8 mouse cellular contexts compared by ENCODE assay signal in genomic region chr8:13159377-13159881, GRCm38 (mm10). TPM values are rescaled to one million over a fixed set of nuclear protein-coding genes. Genes with fewer than 3 reads are reported as not detected.
DNase-seq lines count a peak whose midpoint lies in the region; ATAC-seq and TF ChIP-seq lines count a peak whose summit lies in the region.

No protein-coding gene starts in this region.

- no peak for TF ChIP-seq POLR2A in lung, adult 2 months (IDR thresholded peaks at IDR 0.05; ENCODE audit: borderline replicate concordance, extremely low read depth, low read depth, low read length)

- peak overlapping the region; percentile 92 for H3K4me3 ChIP-seq in lung, adult 2 months (replicated peaks; ENCODE audit: extremely low read depth, low read depth, low read length)
- peak overlapping the region; percentile 99 for H3K4me3 ChIP-seq in brown adipose tissue, adult 24 weeks (ENCODE audit: insufficient read depth, low read depth, low read length)
- peak overlapping the region; percentile 99 for H3K4me3 ChIP-seq in heart, postnatal 0 days (ENCODE audit: low read depth, low read length)
- H3K4me3 ChIP-seq in lung, embryonic 16.5 days (ENCODE audit: low read length), result peak overlapping the region; percentile 73
- H3K4me3 ChIP-seq in stomach, postnatal 0 days (ENCODE audit: low read depth, low read length), result peak overlapping the region; percentile 97

- no peak for DNase-seq in lung, adult 2 months
- DNase-seq in lung, postnatal 4 days, result no peak
- DNase-seq in heart, postnatal 0 days (ENCODE audit: low spot score), result no peak
- DNase-seq in stomach, postnatal 0 days (ENCODE audit: low spot score), result no peak
- no peak for DNase-seq in left cerebral cortex, postnatal 25 days (ENCODE audit: low spot score in 2 of 2)
- no peak for DNase-seq in left cerebral cortex, adult 11 months (ENCODE audit: low spot score)

- no peak for TF ChIP-seq EP300 in heart, postnatal 0 days (IDR thresholded peaks at IDR 0.05; ENCODE audit: low read depth)
- no peak for TF ChIP-seq EP300 in stomach, postnatal 0 days (optimal IDR thresholded peaks at IDR 0.05)

- H3K4me2 ChIP-seq in heart, postnatal 0 days (ENCODE audit: low read depth, low read length), result peak overlapping the region; percentile 93
- peak overlapping the region; percentile 82 for H3K4me2 ChIP-seq in lung, embryonic 16.5 days (ENCODE audit: low read depth, low read length)
- H3K4me2 ChIP-seq in stomach, postnatal 0 days (replicated peaks; ENCODE audit: low read depth), result peak overlapping the region; percentile 75

- peak overlapping the region; percentile 81 for H3K27ac ChIP-seq in brown adipose tissue, adult 24 weeks (replicated peaks; ENCODE audit: low read depth, low read length)
- peak overlapping the region; percentile 90 for H3K27ac ChIP-seq in heart, postnatal 0 days (ENCODE audit: low read depth)
- H3K27ac ChIP-seq in lung, embryonic 16.5 days (ENCODE audit: low read length), result no peak overlapping the region; the same call in 1 of the 2 replicates
- peak overlapping the region; percentile 88 for H3K27ac ChIP-seq in stomach, postnatal 0 days (replicated peaks)

- under 1% methylated on average over 49 of the region's 49 CpGs for WGBS in lung, adult 2 months
- 1% methylated on average over 35 of the region's 49 CpGs for WGBS in heart, postnatal 0 days
- WGBS in lung, embryonic 16.5 days, result 2% methylated on average over 34 of the region's 49 CpGs
- WGBS in stomach, postnatal 0 days, result under 1% methylated on average over 39 of the region's 49 CpGs

- ATAC-seq in heart, postnatal 0 days (ENCODE audit: insufficient read depth, low read depth), result peak; percentile 45
- peak; percentile 65 for ATAC-seq in lung, embryonic 16.5 days (ENCODE audit: low read depth)
- peak; percentile 69 for ATAC-seq in stomach, postnatal 0 days (ENCODE audit: low FRiP score, low TSS enrichment)

- H3K9ac ChIP-seq in heart, postnatal 0 days (replicated peaks; ENCODE audit: low read depth, low read length), result peak overlapping the region; percentile 100
- H3K9ac ChIP-seq in lung, embryonic 16.5 days (ENCODE audit: low read length), result peak overlapping the region; percentile 90
- peak overlapping the region; percentile 99 for H3K9ac ChIP-seq in stomach, postnatal 0 days (ENCODE audit: low read length)

- H3K4me1 ChIP-seq in lung, adult 2 months (ENCODE audit: control insufficient read depth, insufficient read depth, low read length), result peaks cover 17% of the 10 kb centered on the region
- H3K4me1 ChIP-seq in brown adipose tissue, adult 24 weeks (ENCODE audit: control insufficient read depth, insufficient read depth, insufficient read length, low read length), result peaks cover 26% of the 10 kb centered on the region
- H3K4me1 ChIP-seq in heart, postnatal 0 days (ENCODE audit: control insufficient read depth, insufficient read depth), result peaks cover 21% of the 10 kb centered on the region
- H3K4me1 ChIP-seq in lung, embryonic 16.5 days (replicated peaks; ENCODE audit: control insufficient read depth, insufficient read depth, low read length), result peaks cover 10% of the 10 kb centered on the region
- peaks cover 4% of the 10 kb centered on the region for H3K4me1 ChIP-seq in stomach, postnatal 0 days (replicated peaks; ENCODE audit: control insufficient read depth, insufficient read depth)

- no peaks in the 10 kb centered on the region for H3K9me3 ChIP-seq in heart, postnatal 0 days (replicated peaks; ENCODE audit: control insufficient read depth, low read length)
- H3K9me3 ChIP-seq in lung, embryonic 16.5 days (ENCODE audit: control insufficient read depth, low read length), result no peaks in the 10 kb centered on the region
- no peaks in the 10 kb centered on the region for H3K9me3 ChIP-seq in stomach, postnatal 0 days (ENCODE audit: control insufficient read depth, low read length)

- TF ChIP-seq CTCF in lung, adult 2 months (IDR thresholded peaks at IDR 0.05; ENCODE audit: insufficient read depth, low read length), result no peak
- no peak for TF ChIP-seq CTCF in heart, postnatal 0 days (IDR thresholded peaks at IDR 0.05; ENCODE audit: low read depth)
- TF ChIP-seq CTCF in stomach, postnatal 0 days (IDR thresholded peaks at IDR 0.05; ENCODE audit: low read depth), result no peak

- no peaks in the 10 kb centered on the region for H3K27me3 ChIP-seq in heart, postnatal 0 days (ENCODE audit: control insufficient read depth, insufficient read depth, low read length)
- H3K27me3 ChIP-seq in lung, embryonic 16.5 days (ENCODE audit: control insufficient read depth, insufficient read depth, low read depth, low read length), result no peaks in the 10 kb centered on the region
- no peaks in the 10 kb centered on the region for H3K27me3 ChIP-seq in stomach, postnatal 0 days (ENCODE audit: control insufficient read depth, insufficient read depth, low read length)

- H3K36me3 ChIP-seq in heart, postnatal 0 days (replicated peaks; ENCODE audit: control insufficient read depth, insufficient read depth, low read length), result no peaks in the 10 kb centered on the region; the same call in 1 of the 2 replicates
- no peaks in the 10 kb centered on the region for H3K36me3 ChIP-seq in lung, embryonic 16.5 days (ENCODE audit: control insufficient read depth, insufficient read depth, low read length)
- H3K36me3 ChIP-seq in stomach, postnatal 0 days (ENCODE audit: control insufficient read depth, insufficient read depth, low read length), result no peaks in the 10 kb centered on the region

- intact Hi-C loops in left cerebral cortex, postnatal 25 days (cut with DNase I), result no loop called here

RNA-seq across cellular contexts. Expression of gene Lamp1, which starts 0.5 kb away (rescaled TPM):
- 602 and 729 TPM in 2 replicates for polyA plus RNA-seq in lung, adult 2 months (2012; rRNA removed)
- 398 and 413 TPM in 2 replicates for polyA plus RNA-seq in brown adipose tissue, adult 24 weeks (2012; ENCODE audit: insufficient read depth, insufficient read length, missing spikeins)
- total RNA-seq in heart, postnatal 0 days (2014; rRNA removed; ENCODE audit: low replicate concordance), result 317 and 327 TPM in 2 replicates
- polyA plus RNA-seq in heart, postnatal 0 days (2015; fragmentation: Nextera tagmentation; extraction: Ambion mirVana), result 266 and 267 TPM in 2 replicates
- polyA plus RNA-seq in lung, embryonic 16.5 days (2015; fragmentation: Nextera tagmentation; extraction: Ambion mirVana), result 303 and 324 TPM in 2 replicates
- polyA plus RNA-seq in stomach, postnatal 0 days (2015; fragmentation: Nextera tagmentation; extraction: Ambion mirVana), result 260 and 278 TPM in 2 replicates
- 100 to 1,000 TPM; 285 to 291 TPM for total RNA-seq in left cerebral cortex, postnatal 25 days (2021)

RNA-seq across cellular contexts. Expression of gene Grtp1, which starts 41.0 kb away (rescaled TPM):
- polyA plus RNA-seq in lung, adult 2 months (2012; rRNA removed), result 19.0 and 21.4 TPM in 2 replicates
- polyA plus RNA-seq in brown adipose tissue, adult 24 weeks (2012; ENCODE audit: insufficient read depth, insufficient read length, missing spikeins), result 33.7 and 45.2 TPM in 2 replicates
- 4.4 and 9.9 TPM in 2 replicates for total RNA-seq in heart, postnatal 0 days (2014; rRNA removed; ENCODE audit: low replicate concordance)
- polyA plus RNA-seq in heart, postnatal 0 days (2015; fragmentation: Nextera tagmentation; extraction: Ambion mirVana), result 10.0 and 11.9 TPM in 2 replicates
- polyA plus RNA-seq in lung, embryonic 16.5 days (2015; fragmentation: Nextera tagmentation; extraction: Ambion mirVana), result 4.0 and 4.5 TPM in 2 replicates
- polyA plus RNA-seq in stomach, postnatal 0 days (2015; fragmentation: Nextera tagmentation; extraction: Ambion mirVana), result 30.6 and 31.8 TPM in 2 replicates
- total RNA-seq in left cerebral cortex, postnatal 25 days (2021), result 1 to 10 TPM; 4.0 to 4.9 TPM

RNA-seq across cellular contexts. Expression of gene Cul4a, which starts 54.0 kb away (rescaled TPM):
- 37.3 and 41.4 TPM in 2 replicates for polyA plus RNA-seq in lung, adult 2 months (2012; rRNA removed)
- polyA plus RNA-seq in brown adipose tissue, adult 24 weeks (2012; ENCODE audit: insufficient read depth, insufficient read length, missing spikeins), result 48.5 and 48.8 TPM in 2 replicates
- total RNA-seq in heart, postnatal 0 days (2014; rRNA removed; ENCODE audit: low replicate concordance), result 140 and 158 TPM in 2 replicates
- polyA plus RNA-seq in heart, postnatal 0 days (2015; fragmentation: Nextera tagmentation; extraction: Ambion mirVana), result 81.4 and 88.2 TPM in 2 replicates
- 93.9 and 101 TPM in 2 replicates for polyA plus RNA-seq in lung, embryonic 16.5 days (2015; fragmentation: Nextera tagmentation; extraction: Ambion mirVana)
- 47.1 and 52.6 TPM in 2 replicates for polyA plus RNA-seq in stomach, postnatal 0 days (2015; fragmentation: Nextera tagmentation; extraction: Ambion mirVana)
- total RNA-seq in left cerebral cortex, postnatal 25 days (2021), result 10 to 100 TPM; 54.2 to 54.6 TPM

RNA-seq across cellular contexts. Expression of gene Pcid2, which starts 54.2 kb away (rescaled TPM):
- 21.3 and 22.1 TPM in 2 replicates for polyA plus RNA-seq in lung, adult 2 months (2012; rRNA removed)
- 10.8 and 12.3 TPM in 2 replicates for polyA plus RNA-seq in brown adipose tissue, adult 24 weeks (2012; ENCODE audit: insufficient read depth, insufficient read length, missing spikeins)
- total RNA-seq in heart, postnatal 0 days (2014; rRNA removed; ENCODE audit: low replicate concordance), result 8.2 and 13.1 TPM in 2 replicates
- 12.4 TPM in 2 replicates for polyA plus RNA-seq in heart, postnatal 0 days (2015; fragmentation: Nextera tagmentation; extraction: Ambion mirVana)
- polyA plus RNA-seq in lung, embryonic 16.5 days (2015; fragmentation: Nextera tagmentation; extraction: Ambion mirVana), result 36.4 and 38.4 TPM in 2 replicates
- 13.9 and 15.1 TPM in 2 replicates for polyA plus RNA-seq in stomach, postnatal 0 days (2015; fragmentation: Nextera tagmentation; extraction: Ambion mirVana)
- 10 to 100 TPM; 28.1 to 30.0 TPM for total RNA-seq in left cerebral cortex, postnatal 25 days (2021)
